Mouse (Mus musculus) heart, postnatal 0 days (tissue): ENCODE measurements around the gene Mbd5. TPM values are rescaled to one million over a fixed set of nuclear protein-coding genes. Genes with fewer than 3 reads are reported as not detected.

Experiments used
- ATAC-seq: fragments of 200-750 bp; cut with Nextera tagmentation; 2 replicates; pipeline ENCODE4 v1.8.0; 2017; ENCODE audit warnings: low read depth, moderate number of reproducible peaks, moderate library complexity; ENCODE audit not compliant: insufficient read depth
- DNase-seq: peaks from one replicate; pipeline ENCODE4 v3.0.0-alpha.2; 2016; ENCODE audit warnings: low spot score
- H3K27ac ChIP-seq: fragments of 300-500 bp; sonication (generic); 2 replicates; pipeline ENCODE4 v1.5.1; 2014; ENCODE audit warnings: low read depth, mild to moderate bottlenecking
- H3K27me3 ChIP-seq: fragments of 300-500 bp; sonication (generic); 2 replicates; pipeline ENCODE4 v1.6.1; 2014; ENCODE audit warnings: low read length, mixed read lengths; ENCODE audit not compliant: control insufficient read depth, insufficient read depth
- H3K36me3 ChIP-seq: fragments of 300-500 bp; sonication (generic); replicated peaks from 2 replicates; pipeline ENCODE4 v1.6.1; 2014; ENCODE audit warnings: low read length, mixed read lengths; ENCODE audit not compliant: control insufficient read depth, insufficient read depth
- H3K4me1 ChIP-seq: fragments of 300-500 bp; sonication (generic); 2 replicates; pipeline ENCODE4 v1.6.1; 2014; ENCODE audit warnings: antibody characterized with exemption; ENCODE audit not compliant: control insufficient read depth, insufficient read depth
- H3K4me2 ChIP-seq: fragments of 300-500 bp; sonication (generic); 2 replicates; pipeline ENCODE4 v1.6.1; 2014; ENCODE audit warnings: low read depth, mild to moderate bottlenecking, low read length, moderate library complexity
- H3K4me3 ChIP-seq: fragments of 300-500 bp; sonication (generic); 2 replicates; pipeline ENCODE4 v1.5.1; 2014; ENCODE audit warnings: low read depth, low read length
- H3K9ac ChIP-seq: fragments of 300-500 bp; sonication (generic); replicated peaks from 2 replicates; pipeline ENCODE4 v1.6.1; 2014; ENCODE audit warnings: low read depth, low read length, mixed read lengths
- H3K9me3 ChIP-seq: fragments of 300-500 bp; sonication (generic); replicated peaks from 2 replicates; pipeline ENCODE4 v1.6.1; 2016; ENCODE audit warnings: low read length; ENCODE audit not compliant: control insufficient read depth
- CTCF ChIP-seq: IDR thresholded peaks from 2 replicates; pipeline ENCODE4 v1.5.1; 2016; ENCODE audit warnings: antibody characterized with exemption, control low read depth, low read depth
- EP300 ChIP-seq: IDR thresholded peaks from 2 replicates; pipeline ENCODE4 v1.6.1; 2016; ENCODE audit warnings: antibody characterized with exemption, low read depth
- WGBS: fragments of 180-500 bp; shearing (Covaris S2); extraction: QIAGEN DNeasy Blood & Tissue Kit; methylation state at CpG from one replicate; pipeline ENCODE4 v1.1.7; 2014; 5-methylcytosine and 5-hydroxymethylcytosine counted together
- polyA plus RNA-seq: library from polyadenylated mRNA; unstranded; fragments of >200 nt; fragmentation: Nextera tagmentation; extraction: Ambion mirVana; gene quantifications from 2 replicates; pipeline ENCODE4 v1.2.1, GENCODE M21; 2015
- total RNA-seq: library from RNA; depleted of rRNA; stranded (reverse); fragments of >200 nt; gene quantifications from 2 replicates; pipeline ENCODE4 v1.2.3, GENCODE M21; 2014; ENCODE audit warnings: low replicate concordance

Gene Mbd5
- total and polyA plus RNA-seq, 2 experiments from 2014 or later = 11.5 to 15.4 TPM

DNA sequence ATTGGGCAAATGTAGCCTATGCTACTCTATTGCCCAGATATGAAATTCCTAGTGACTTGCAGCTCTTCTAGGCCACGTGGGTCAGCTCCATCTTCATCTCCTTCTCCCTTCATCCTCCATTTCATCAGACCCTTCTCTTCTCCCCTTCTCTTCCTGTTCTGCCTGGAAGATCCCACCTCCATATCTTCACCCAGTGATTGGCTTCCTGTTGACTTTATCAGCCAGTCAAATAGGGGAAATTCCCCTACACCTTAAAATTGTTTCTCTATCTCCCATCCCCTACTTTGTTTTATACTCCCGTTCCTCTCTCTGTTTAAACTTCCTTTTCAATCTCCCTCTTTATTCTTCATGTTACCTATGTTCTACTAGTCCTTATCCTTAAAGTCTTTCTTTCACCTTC, 342.4 kb downstream of the Mbd5 start:
- Histone ChIP-seq H3K27ac (no peak overlapping the region), H3K4me1 (no peaks in the 10 kb centered on the region), H3K27me3 (no peaks in the 10 kb centered on the region), H3K9me3 (no peaks in the 10 kb centered on the region), H3K36me3 (0 out of 2 replicates have a peak, but pooled peaks cover 3% of the 10 kb centered on the region), H3K4me2 (no peak overlapping the region), H3K4me3 (no peak overlapping the region), H3K9ac (no peak overlapping the region)
- DNase-seq (no peak), ATAC-seq (no peak)
- 61% methylated on average over 2 of the region's 2 CpGs for WGBS
- TF ChIP-seq EP300 = no peak
- no peak for TF ChIP-seq CTCF

DNA sequence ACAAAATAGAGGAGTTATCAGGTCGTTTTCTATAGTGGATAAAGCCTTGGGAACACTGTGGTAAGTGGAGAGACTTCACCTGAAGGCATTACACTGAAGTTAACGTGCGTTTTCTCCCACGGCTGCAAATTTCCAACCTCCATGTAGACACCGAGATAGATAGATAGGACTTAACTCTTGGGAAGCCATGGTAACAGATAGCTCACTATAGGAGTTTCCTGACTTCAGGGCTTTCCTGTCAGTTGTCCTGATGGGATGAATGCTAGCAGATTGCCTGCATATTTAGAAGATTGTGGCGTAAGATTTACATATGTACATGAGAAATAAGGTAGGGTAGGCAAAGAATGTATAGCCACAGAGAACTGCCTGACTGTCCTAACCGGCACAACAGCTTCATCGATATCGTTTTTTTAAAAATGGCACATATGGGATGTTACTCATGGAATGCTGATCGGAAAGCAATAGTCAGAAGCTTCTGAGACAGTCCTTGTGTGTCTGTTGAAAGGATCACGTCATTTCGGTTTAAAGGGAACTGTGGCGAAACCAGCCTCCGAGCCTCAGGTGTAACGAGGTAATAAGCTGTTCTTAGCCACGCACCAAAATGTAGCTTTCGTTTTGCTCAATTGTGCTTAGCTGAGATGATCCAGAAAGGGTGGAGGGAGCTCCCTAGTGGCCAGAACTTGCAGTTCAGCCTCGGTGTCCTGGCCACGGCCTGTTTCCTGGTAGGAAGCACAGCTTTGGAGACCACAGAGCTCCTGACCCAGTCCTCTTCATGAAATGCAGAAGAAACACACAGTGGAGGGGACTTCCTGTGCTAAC, 363.5 kb downstream of the Mbd5 start:
- ATAC-seq (peak; percentile 92), DNase-seq (peak; percentile 89)
- Histone ChIP-seq H3K4me1 (no peaks in the 10 kb centered on the region), H3K9ac (peak overlapping the region; percentile 40; the same call in 1 of the 2 replicates), H3K4me2 (peak overlapping the region; percentile 61), H3K27ac (no peak overlapping the region), H3K4me3 (peak overlapping the region; percentile 55), H3K36me3 (no peaks in the 10 kb centered on the region), H3K9me3 (no peaks in the 10 kb centered on the region), H3K27me3 (no peaks in the 10 kb centered on the region)
- TF ChIP-seq CTCF = peak; percentile 98
- no peak for TF ChIP-seq EP300
- WGBS = 30% methylated on average over 19 of the region's 19 CpGs

DNA sequence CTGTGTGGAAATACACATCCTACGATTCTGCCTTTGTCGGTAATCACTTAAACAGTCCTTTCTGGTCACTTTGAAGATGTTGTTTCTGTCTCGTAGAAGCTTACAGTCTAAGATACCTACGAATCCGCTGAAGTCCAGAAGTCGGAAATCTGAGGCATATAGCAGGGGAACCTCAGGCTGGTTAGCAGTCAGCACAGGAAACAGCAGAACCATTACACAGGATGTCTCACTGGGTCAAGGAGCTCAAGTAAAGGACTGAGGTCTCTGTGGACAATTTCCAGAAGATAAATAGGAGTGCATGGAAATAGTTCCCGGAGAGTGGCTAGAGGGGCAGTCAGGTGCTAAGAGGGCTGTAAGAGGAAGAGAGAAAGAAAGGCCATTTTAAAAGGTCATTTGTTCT, 384.3 kb downstream of the Mbd5 start:
- Histone ChIP-seq H3K9me3 (no peaks in the 10 kb centered on the region), H3K9ac (no peak overlapping the region), H3K27ac (no peak overlapping the region), H3K4me3 (no peak overlapping the region), H3K27me3 (no peaks in the 10 kb centered on the region), H3K4me2 (no peak overlapping the region), H3K36me3 (no peaks in the 10 kb centered on the region), H3K4me1 (no peaks in the 10 kb centered on the region)
- TF ChIP-seq CTCF (no peak), EP300 (no peak)
- DNase-seq (no peak), ATAC-seq (no peak)
- 82% methylated on average over 7 of the region's 7 CpGs for WGBS

DNA sequence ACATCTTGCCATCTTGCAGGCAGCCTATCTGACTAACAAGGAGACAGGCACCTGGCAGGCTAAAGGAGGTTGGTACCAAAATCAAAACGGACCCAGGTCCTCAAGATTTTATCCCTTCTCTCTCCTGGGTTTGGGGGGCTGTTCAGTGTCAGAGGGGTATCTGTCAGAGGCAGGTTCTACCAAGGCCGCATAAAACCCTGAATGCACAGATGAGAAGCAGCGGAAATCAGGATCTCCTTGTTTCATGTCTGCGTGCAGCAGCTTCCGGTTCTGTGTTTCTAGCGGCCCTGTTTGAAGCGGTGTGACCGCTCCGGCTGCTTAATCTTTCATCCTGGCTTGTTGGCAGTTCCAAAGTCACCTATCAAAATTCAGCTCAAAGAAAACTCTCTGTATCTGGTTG, 386.0 kb downstream of the Mbd5 start:
- DNase-seq = no peak
- H3K9ac ChIP-seq = no peak overlapping the region
- no peak overlapping the region for H3K4me2 ChIP-seq
- H3K9me3 ChIP-seq = no peaks in the 10 kb centered on the region
- no peaks in the 10 kb centered on the region for H3K27me3 ChIP-seq
- H3K36me3 ChIP-seq = no peaks in the 10 kb centered on the region
- no peak overlapping the region for H3K27ac ChIP-seq
- no peak for ATAC-seq
- 84% methylated on average over 9 of the region's 9 CpGs for WGBS
- no peaks in the 10 kb centered on the region for H3K4me1 ChIP-seq
- no peak for TF ChIP-seq EP300
- no peak for TF ChIP-seq CTCF
- no peak overlapping the region for H3K4me3 ChIP-seq

DNA sequence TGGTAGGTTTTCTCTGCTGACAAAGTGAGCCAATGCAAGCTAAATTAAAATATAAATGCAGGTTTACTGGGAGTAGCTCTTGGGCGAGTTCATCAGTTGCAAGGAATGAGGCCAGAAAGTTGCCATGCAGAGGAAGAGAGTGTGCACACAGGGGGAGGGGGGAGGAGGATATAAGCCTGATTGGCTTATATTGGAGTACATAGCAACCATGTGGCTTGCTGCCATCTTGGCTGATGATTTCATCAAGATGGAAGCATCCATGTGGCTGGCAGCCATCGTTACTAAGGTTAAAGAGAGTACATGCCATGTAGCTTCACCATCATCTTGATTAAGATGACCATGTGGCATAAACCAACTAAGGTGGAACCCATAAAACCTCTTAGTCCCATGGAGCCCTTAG, 395.0 kb downstream of the Mbd5 start:
- H3K36me3 ChIP-seq = no peaks in the 10 kb centered on the region
- H3K4me3 ChIP-seq = no peak overlapping the region
- WGBS = 67% methylated on average over 2 of the region's 2 CpGs
- H3K4me1 ChIP-seq = peaks cover 6% of the 10 kb centered on the region; the same call in 1 of the 2 replicates
- no peak overlapping the region for H3K27ac ChIP-seq
- ATAC-seq (no peak), DNase-seq (no peak)
- H3K9me3 ChIP-seq = no peaks in the 10 kb centered on the region
- no peak overlapping the region for H3K4me2 ChIP-seq
- TF ChIP-seq CTCF (no peak), EP300 (no peak)
- H3K9ac ChIP-seq = no peak overlapping the region
- no peaks in the 10 kb centered on the region for H3K27me3 ChIP-seq
